Mouse (Mus musculus) ES-E14 (cell line): ENCODE results near the gene Car10. TPM values are rescaled to one million over a fixed set of nuclear protein-coding genes. Genes with fewer than 3 reads are reported as not detected.

Experiments used
- DNase-seq: peaks from one replicate; pipeline ENCODE4 v3.0.0-alpha.2; 2013; ENCODE audit warnings: low read depth, low spot score
- H3K27ac ChIP-seq: 2 replicates; pipeline ENCODE4 v1.5.1; 2012; ENCODE audit warnings: low read depth, mild to moderate bottlenecking, low read length, moderate library complexity, mixed read lengths; ENCODE audit not compliant: poor library complexity, insufficient read depth, severe bottlenecking
- H3K36me3 ChIP-seq: 2 replicates; pipeline ENCODE4 v1.6.1; 2012; ENCODE audit warnings: mild to moderate bottlenecking, low read length, moderate library complexity, mixed read lengths; ENCODE audit not compliant: control insufficient read depth, poor library complexity, insufficient read depth, severe bottlenecking
- H3K4me1 ChIP-seq, 2 experiments: fragments of 150-350 bp in 1 of 2; sonication (generic) in 1 of 2; 2 replicates each; pipeline ENCODE4 v1.6.1; 2012; ENCODE audit warnings: low read length in 2 of 2, mild to moderate bottlenecking in 1 of 2, mixed read lengths in 1 of 2; ENCODE audit not compliant: control insufficient read depth in 2 of 2, insufficient read depth in 2 of 2, poor library complexity in 1 of 2
- H3K4me3 ChIP-seq, 2 experiments: fragments of 150-350 bp in 1 of 2; sonication (generic) in 1 of 2; 2 replicates each; pipeline ENCODE4 v1.5.1; 2012; ENCODE audit warnings: low read length in 2 of 2, low read depth in 1 of 2, mild to moderate bottlenecking in 1 of 2, mixed read lengths in 1 of 2; ENCODE audit not compliant: insufficient read depth in 1 of 2, poor library complexity in 1 of 2, severe bottlenecking in 1 of 2
- H3K9ac ChIP-seq: 2 replicates; pipeline ENCODE4 v1.6.1; 2012; ENCODE audit warnings: low read depth, mild to moderate bottlenecking, low read length, mixed read lengths; ENCODE audit not compliant: poor library complexity, insufficient read depth, severe bottlenecking
- H3K9me3 ChIP-seq: fragments of 150-350 bp; sonication (generic); 2 replicates; pipeline ENCODE4 v1.6.1; 2012; ENCODE audit warnings: low read depth, mild to moderate bottlenecking, low read length; ENCODE audit not compliant: control insufficient read depth, insufficient read depth
- CHD2 ChIP-seq: IDR thresholded peaks from 2 replicates; pipeline ENCODE4 v1.6.1; 2014; ENCODE audit warnings: mild to moderate bottlenecking, low read depth, low read length, inconsistent platforms
- HCFC1 ChIP-seq: IDR thresholded peaks from 2 replicates; pipeline ENCODE4 v1.6.1; 2012; ENCODE audit warnings: low read length, inconsistent platforms, borderline replicate concordance; ENCODE audit not compliant: insufficient read depth
- MAFK ChIP-seq: IDR thresholded peaks from 2 replicates; pipeline ENCODE4 v1.6.1; 2014; ENCODE audit warnings: mild to moderate bottlenecking, low read depth, low read length, inconsistent platforms; ENCODE audit not compliant: insufficient read depth
- ZC3H11A ChIP-seq: IDR thresholded peaks from 2 replicates; pipeline ENCODE4 v1.6.1; 2012; ENCODE audit warnings: low read depth, mild to moderate bottlenecking, inconsistent platforms, low read length, borderline replicate concordance
- ZNF384 ChIP-seq: IDR thresholded peaks from 2 replicates; pipeline ENCODE4 v1.6.1; 2012; ENCODE audit warnings: low read depth, low read length, inconsistent platforms
- in situ Hi-C, 2 experiments: fragments of 600-800 bp; cut with MboI; formaldehyde crosslinking; loops; one replicate each; pipeline ENCODE4 v1.15.1; 2025; ENCODE audit warnings: low sequenced_read_pairs in 2 of 2, inconsistent platforms in 1 of 2; ENCODE audit not compliant: unreplicated experiment in 2 of 2
- total RNA-seq: library from RNA; depleted of rRNA; stranded (reverse); fragments of 300-350 nt; gene quantifications from 2 replicates; pipeline ENCODE4 v1.2.3, GENCODE M21; 2012

The Car10 gene
- total RNA-seq, 1 experiment = not detected

- TF ChIP-seq ZNF384 = no peak
- TF ChIP-seq ZC3H11A = no peak
- no peak for TF ChIP-seq CHD2
- no peaks in the 10 kb centered on the region for H3K36me3 ChIP-seq
- no peak overlapping the region for H3K9ac ChIP-seq
- H3K4me1 ChIP-seq = no peaks in the 10 kb centered on the region
- no peak overlapping the region for H3K4me3 ChIP-seq
- in situ Hi-C loops = no loop called here
- no peak overlapping the region for H3K27ac ChIP-seq
- H3K9me3 ChIP-seq = no peaks in the 10 kb centered on the region
- DNase-seq = no peak
These were observed 392.5 kb downstream of the Car10 start for GRCm38 (mm10) chr11:93490211-93490820.

- TF ChIP-seq CHD2 = no peak
- no peak for TF ChIP-seq ZNF384
- Histone ChIP-seq H3K27ac (no peak overlapping the region), H3K4me1 (no peaks in the 10 kb centered on the region), H3K4me3 (no peak overlapping the region), H3K9ac (no peak overlapping the region), H3K36me3 (no peaks in the 10 kb centered on the region), H3K9me3 (no peaks in the 10 kb centered on the region)
- no peak for DNase-seq
- in situ Hi-C loops = no loop called here
These were observed 400.1 kb downstream of the Car10 start for GRCm38 (mm10) chr11:93497896-93498295.

GRCm38 (mm10) chr11:93500442-93500841 is 402.6 kb downstream of the Car10 start:
- no peak overlapping the region for H3K9ac ChIP-seq
- in situ Hi-C loops = loop anchor here (25.0 kb wide), 1 partner anchor 312 kb away; no protein-coding TSS in a partner anchor
- H3K9me3 ChIP-seq = no peaks in the 10 kb centered on the region
- TF ChIP-seq ZNF384 = no peak
- no peak for TF ChIP-seq ZC3H11A
- no peak for TF ChIP-seq CHD2
- TF ChIP-seq HCFC1 = no peak
- no peak for TF ChIP-seq MAFK
- no peaks in the 10 kb centered on the region for H3K4me1 ChIP-seq
- no peak overlapping the region for H3K27ac ChIP-seq
- no peak overlapping the region for H3K4me3 ChIP-seq
- DNase-seq = no peak
- H3K36me3 ChIP-seq = no peaks in the 10 kb centered on the region

- no peak for DNase-seq
- in situ Hi-C loops = loop anchor here (25.0 kb wide), 1 partner anchor 311 kb away; no protein-coding TSS in a partner anchor
- no peak overlapping the region for H3K4me3 ChIP-seq
- no peak overlapping the region for H3K9ac ChIP-seq
- TF ChIP-seq ZC3H11A = no peak
- TF ChIP-seq HCFC1 = no peak
- TF ChIP-seq CHD2 = no peak
- no peak for TF ChIP-seq ZNF384
- no peak for TF ChIP-seq MAFK
- no peak overlapping the region for H3K27ac ChIP-seq
- no peaks in the 10 kb centered on the region for H3K36me3 ChIP-seq
- no peaks in the 10 kb centered on the region for H3K4me1 ChIP-seq
- no peaks in the 10 kb centered on the region for H3K9me3 ChIP-seq
These were observed 403.8 kb downstream of the Car10 start for GRCm38 (mm10) chr11:93501671-93502070.

- no peaks in the 10 kb centered on the region for H3K9me3 ChIP-seq
- no peaks in the 10 kb centered on the region for H3K4me1 ChIP-seq
- in situ Hi-C loops = loop anchor here (25.0 kb wide), 1 partner anchor 309 kb away; no protein-coding TSS in a partner anchor
- no peak overlapping the region for H3K27ac ChIP-seq
- H3K4me3 ChIP-seq = no peak overlapping the region
- no peak overlapping the region for H3K9ac ChIP-seq
- DNase-seq = no peak
- TF ChIP-seq CHD2 (no peak), HCFC1 (no peak), MAFK (no peak), ZNF384 (no peak), ZC3H11A (no peak)
- no peaks in the 10 kb centered on the region for H3K36me3 ChIP-seq
These were observed 405.0 kb downstream of the Car10 start for GRCm38 (mm10) chr11:93502864-93503263.
